Mouse (Mus musculus) kidney, adult 18-20 months (tissue): ENCODE results near the gene Gm20388.

ENCODE experiments used
- DNase-seq: peaks from one replicate; pipeline ENCODE4 v3.0.0; 2021

Gm20388 gene

DNA sequence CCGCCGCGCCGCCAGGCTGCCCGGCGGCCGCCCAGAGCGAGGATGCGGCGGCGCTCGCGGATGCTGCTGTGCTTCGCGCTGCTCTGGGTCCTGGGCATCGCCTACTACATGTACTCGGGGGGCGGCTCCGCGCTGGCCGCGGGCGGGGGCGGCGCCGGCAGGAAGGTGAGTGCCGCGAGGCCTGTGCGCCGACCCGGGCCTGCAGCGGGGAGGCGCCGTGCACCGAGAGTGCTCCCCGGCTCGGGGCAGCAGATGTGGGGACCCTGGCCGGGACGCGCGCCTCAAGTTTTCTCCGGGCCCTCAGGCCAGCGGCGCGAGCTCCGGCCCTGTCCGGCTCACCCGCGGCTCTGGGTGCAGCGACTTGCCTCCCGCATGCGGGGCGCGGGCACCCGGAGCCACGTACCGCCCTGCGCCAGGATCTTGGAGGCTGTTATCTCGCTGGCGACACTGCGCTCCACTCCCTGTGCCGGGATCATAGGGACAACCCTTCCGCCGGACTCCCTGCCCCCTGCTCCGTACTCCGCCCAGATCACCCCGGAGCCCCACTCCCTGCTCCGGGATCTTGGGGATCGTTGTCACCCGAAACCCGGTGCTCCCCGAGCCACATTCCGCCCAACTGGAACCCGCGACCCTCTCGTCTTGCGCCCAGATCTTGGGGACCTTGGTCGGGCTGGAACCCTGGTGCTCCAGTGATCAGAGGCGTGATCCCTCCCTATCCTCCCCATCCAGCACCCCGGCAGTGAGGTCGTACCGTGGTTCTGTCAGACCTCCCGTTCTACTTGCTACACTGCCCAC is 4321.0 kb downstream of the Gm20388 start:
- peak; percentile 64 for DNase-seq

DNA sequence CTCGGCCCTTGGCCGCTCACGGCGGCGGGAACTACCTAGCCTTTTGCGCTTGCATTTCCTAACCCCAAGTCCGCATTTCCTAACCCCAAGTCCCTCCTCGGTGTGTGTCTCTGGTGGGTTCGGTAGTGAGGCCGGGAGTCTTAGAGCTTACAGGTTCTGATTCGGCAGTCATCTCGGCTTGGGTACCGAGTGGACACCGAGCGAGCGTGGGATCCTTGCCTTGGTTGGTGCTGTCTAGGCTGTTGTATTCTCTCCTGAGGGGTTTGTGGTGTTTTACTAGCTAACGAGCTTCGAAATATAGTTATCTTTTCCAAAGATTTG is 4321.6 kb downstream of the Gm20388 start:
- DNase-seq = no peak

DNA sequence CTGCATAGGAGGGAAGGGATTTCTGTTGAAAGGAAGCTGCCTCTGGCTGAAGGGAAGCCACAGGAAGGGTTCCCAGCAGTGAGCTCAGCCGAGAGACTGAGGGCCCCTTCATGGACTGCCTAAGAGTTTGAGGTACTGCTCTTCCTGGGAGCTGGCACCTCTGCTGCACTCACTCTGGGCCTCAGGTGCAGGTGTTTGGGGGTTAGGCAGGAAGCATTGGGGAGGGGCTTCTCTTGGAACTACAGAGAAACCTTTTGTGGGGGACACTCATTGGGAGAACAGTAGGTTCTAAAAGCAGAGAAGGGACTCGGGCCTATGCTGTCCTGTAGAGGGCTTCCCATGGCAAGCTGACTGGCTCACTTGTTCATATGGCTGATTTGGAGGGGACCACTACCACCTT is 4323.9 kb downstream of the Gm20388 start:
- DNase-seq = no peak

DNA sequence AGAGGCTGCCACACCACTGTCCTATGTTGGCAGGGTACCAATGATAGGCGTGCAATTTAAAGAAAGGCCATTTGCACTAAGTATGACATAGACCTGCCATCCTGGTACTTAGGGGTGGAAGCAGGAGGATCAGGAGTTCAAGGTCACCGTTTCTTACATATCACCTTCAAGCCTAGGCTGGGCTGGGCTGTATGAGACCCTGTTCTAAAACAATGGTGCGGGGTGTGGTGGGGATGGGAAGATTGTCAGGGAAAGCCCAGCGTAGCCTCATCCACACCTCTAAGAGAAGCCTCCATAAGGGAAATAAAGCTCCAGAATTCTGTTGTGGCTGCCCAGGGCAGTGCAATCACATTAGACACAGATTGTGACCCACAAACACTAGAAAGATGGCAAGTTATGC is 4324.9 kb downstream of the Gm20388 start:
- no peak for DNase-seq

DNA sequence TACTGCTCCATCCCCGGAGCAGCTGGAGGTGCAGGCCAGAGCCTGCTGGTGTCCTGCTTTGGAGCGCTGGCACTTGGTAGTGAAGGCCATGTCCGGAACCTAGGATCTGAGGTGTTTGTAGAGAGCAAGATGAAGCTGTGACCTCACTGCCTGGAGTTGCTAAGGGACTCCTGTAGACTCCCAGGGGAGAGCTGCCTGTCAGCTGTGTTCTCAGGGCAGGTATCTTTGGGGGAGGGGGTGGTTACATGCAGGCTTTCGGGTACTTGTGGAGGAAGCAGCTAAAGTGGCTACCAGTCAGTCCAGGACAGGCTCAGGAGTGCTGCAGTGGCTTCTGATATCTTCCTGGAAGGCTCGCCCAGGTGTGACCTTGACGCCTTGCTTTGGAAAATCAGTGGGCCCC is 4328.7 kb downstream of the Gm20388 start:
- DNase-seq = no peak

DNA sequence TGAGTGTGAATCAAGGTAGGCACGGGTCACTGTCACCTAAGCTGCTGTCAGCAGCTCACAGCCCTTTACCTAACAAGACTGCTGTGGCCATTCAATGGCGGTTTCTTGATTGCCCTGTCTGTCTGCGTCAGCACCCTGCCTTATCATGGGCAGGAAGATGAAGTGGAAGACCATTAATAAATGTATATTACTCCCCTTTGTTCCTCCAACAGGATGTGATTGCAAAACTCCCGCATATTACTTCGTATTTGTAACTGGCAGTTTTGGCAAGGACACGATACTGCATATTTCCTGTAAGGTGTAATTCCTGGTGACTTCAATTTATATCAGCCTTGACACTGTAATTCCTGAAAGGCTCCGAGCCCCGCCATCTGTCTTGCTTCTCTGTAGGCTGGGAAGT is 4330.3 kb downstream of the Gm20388 start:
- DNase-seq = no peak

DNA sequence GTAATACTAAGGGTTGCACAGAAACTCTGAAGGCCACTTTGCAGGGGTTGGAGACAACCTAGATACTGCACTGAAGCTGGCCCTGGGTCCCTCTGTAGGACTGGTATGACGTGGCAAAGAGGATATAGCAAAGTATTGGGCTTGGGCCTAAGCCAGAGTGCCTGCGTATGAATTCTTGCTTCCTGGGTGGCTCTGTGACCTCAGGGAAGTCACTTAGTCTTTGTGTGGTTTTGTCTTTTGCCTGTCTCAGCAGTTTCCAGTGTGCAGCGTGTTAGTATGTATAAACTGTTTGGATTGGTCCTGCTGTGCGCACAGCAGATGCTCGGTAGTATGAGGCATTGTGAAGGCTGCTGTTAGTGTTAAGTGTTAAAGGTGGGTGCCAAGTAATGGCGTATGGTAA is 4331.6 kb downstream of the Gm20388 start:
- DNase-seq = no peak

DNA sequence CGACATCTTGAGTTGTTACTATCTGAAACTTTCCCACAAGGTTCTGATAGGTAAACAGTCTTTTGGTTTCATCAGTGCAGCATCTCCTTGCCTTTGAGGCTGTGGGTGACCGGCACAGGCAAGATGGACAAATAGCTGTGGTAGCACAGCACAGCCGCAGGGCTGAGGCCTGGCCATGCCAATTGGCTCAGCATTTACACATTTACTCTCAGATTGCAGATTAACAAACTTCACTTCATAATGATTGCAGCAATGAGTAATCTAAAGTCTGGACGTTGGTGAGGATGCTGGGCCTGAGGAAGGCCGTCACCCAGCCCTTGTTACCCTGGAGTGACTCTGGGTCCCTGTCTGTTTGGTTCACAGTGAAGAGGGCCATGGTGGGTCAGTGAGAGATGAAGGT is 4332.3 kb downstream of the Gm20388 start:
- DNase-seq = no peak

DNA sequence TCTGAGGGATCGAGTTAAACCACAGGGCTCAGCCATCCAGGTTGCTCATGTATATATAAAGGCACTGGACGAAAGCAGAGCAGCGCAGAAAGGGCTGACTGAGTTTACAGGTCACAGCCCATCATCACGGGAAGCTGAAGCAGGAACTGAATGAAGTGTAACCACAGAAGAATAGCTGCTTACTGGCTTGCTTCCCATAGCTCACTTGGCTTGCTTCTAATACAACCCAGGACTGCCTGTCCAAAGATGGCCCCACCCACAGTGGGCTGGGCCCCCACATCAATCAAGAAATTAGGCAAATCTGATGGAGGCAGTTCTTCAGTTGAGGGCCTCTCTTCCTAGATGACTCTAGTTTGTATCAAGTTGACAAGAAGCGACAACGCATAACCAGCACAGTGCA is 4336.9 kb downstream of the Gm20388 start:
- no peak for DNase-seq

DNA sequence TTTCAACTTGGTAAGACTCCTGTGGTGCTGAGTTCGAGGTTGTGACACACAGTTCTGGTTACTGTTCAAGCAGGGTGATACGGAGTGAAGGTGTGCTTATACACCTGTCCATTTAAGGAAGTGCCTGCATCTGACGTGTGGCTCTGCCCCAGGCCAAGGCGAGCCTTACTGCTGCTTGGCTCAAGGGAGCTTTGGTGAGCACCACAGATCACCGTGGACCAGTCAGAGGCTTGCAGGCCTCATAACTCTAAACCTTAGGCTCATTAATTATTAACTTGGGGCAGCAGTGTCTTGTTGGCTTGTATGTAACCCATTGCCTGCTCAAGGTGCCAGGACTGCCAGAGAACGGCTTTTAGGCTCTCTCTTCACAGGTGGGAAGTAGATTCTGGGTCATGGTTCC is 4338.0 kb downstream of the Gm20388 start:
- peak; percentile 55 for DNase-seq

DNA sequence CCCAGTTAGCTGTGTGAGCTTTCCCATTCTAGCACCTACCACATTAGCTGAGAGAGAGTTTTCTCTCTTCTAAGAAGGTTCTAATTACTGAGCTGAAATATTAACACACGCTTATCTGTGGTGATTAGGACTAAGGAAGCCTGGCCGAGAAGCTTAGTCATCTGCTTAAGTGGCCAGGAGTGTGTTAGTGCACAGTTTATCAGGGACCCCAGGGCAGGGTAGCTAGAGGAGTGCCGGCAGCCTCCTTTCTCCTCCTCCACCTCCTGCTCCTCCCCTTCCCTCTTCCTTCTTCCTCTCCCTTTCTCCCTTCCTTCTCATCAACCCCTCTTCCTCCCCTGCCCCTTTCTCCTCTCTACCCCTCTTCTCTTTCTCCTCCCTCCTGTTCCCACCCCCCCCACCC is 4339.6 kb downstream of the Gm20388 start:
- DNase-seq = no peak

DNA sequence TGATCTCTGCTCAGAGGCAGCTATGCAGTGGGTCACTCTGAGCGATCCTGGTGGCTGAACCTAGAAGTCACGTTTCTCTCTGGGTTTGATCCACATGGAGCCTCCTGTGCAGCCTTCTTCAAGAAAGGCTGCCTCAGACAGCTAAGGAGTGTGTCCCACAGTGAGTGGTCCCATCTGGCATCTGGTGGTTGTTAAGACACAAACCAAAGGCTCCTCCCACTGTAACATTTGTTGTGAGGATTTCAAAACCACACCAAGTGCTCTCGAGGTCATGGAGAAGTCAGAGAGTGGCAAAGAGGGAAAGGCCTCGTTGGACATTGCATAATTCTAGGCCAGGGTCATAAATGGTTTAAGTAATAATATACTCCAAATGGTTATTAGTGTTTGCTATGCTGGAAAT is 4340.1 kb downstream of the Gm20388 start:
- no peak for DNase-seq

DNA sequence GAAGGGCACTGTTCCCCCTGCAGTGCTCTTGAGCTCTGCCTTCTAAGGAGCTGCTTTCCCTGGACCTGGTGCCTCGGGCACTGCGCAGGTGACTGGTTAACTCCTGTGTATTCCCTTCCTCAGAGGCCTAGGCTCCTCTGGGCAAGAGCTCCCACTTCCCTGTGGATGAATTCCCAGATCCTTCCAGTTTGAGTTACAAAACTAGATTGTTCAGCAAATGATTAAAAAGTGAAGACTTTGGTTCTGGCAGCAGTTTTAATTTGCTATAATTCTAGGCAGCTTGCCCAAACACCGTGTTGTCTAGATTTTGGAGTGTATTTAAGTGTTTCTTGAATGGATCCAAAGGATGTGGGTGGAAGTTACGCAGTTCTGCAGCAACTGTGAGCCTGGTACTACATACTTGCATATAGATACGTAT is 4341.9 kb downstream of the Gm20388 start:
- peak; percentile 42 for DNase-seq

DNA sequence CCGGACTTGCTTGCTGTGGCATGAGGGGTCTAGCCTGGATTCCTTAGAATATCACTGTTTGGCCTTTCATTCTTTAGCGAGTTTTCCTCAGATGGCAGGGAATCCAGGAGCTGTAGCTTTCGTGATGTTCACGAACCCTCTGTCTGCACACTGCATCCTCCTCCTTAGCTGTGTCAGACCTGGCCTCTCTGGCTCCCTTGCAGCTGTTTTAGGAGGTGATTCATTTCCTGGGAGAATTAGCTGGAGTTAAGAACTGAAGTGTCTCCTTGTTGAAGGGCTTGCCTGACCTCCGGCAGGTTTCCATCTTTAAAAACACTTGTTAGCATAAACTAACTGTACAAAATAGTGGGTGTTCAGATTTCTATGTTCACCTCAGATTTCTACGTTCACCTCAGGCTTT is 4343.3 kb downstream of the Gm20388 start:
- no peak for DNase-seq

DNA sequence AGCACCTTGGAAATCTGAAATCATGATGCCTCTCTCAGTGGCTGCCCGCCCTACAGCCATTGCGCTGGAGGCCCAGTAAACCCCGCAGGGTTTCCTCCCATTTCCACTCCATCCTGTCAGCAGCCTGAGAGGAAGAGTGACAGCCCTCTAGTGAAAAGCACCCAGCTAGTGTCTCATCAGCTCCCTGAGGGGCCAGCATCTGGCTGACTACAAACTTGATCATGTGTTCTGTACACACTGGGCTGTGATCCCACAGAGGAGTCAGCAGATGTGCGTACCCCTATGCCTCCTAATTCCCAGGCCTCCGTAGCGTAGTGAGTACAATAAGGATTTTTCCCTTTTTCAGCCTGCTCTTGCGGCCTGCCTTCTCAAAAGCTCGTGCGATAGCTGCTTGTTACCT is 4346.2 kb downstream of the Gm20388 start:
- no peak for DNase-seq

DNA sequence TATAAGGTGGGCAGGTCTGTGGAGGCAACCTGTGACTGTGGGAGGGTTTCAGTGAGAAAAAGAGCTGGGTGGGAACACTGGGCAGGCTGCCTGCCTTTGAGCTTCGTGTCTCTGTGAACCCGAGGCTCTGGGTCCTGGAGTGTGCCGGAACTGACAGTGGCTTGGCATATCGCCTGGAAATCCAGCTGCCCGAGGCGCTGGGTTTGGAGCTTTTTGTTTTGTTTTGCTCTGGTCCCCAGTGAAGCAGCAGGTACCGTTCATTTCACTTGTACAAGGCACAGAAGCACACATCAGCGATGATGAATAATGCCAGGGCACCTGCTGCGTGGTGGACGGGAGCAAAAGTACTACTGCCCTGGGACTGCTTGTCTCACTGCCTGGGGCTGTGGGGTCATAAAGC is 4346.7 kb downstream of the Gm20388 start:
- DNase-seq = peak; percentile 69

DNA sequence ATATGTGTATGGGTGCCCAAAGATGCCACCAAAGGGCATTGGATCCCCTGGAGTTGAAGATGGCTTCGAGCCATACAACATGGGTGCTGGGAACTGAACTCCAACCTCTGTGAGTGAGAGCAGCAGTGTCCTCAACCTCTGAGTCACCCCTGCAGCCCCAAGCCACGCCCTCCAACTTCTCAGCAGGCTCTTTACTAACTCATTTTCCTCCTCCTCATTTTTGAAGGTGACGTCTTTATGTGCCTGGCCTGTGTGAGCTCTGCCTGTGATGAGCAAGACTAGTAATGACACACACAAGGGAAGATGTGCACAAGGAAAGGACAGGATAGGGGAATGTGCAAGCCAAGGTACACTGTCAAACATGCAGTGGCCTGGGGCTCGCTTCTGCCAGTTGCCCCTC is 4348.5 kb downstream of the Gm20388 start:
- DNase-seq = no peak

DNA sequence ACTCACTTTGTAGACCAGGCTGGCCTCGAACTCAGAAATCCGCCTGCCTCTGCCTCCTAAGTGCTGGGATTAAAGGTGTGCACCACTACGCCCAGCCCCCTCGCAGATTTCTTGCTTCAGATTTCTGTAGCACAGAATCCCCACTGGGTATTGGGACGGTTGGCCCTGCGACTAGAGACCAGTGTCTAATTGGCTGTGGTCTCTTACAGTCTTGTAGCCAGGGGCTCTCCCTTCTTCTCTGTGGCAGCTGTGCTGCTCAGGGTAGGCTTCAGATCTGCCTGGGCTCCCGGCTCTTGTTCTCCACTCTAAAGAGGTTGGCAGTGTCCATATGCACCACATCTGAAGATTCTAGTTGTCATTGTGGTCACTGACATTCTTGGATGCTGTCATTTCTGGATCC is 4349.3 kb downstream of the Gm20388 start:
- DNase-seq = no peak

DNA sequence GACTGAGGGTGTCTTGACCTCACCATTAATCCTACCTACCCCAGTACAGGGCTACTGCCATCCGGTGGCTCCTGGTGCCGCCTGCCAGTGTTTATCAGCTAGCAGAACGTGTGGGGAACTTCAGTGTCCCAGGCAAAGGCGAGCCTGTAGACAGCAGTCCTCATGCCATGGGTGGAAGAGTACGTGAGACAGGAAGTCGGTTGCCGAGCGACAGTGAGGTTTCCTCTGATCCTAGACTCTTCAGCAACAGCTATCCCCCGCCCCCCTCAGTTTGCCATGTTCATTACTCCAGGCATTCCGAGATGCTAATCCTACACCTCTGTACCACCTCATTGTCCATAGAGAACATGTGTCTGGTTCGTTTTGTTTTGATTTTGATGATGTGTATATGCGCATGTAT is 4349.7 kb downstream of the Gm20388 start:
- no peak for DNase-seq

DNA sequence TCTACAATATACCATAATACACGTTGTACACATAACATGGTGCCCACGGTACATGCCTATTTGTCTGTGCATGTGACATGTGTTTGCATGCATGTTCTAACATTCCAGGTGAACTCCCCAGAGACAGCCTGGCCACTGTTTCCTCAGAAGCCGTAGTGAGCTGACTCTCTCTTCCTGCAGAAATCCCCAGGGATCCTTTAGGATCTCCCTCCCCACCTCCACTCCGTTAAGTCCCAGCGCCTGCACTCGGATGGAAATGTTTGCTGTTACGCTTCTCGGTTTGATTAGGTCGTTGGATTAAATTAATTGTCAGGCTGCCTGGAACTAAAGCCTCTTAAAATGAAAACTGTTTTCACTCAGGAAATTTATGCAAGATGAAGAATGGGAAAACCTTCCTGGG is 4352.4 kb downstream of the Gm20388 start:
- DNase-seq = no peak

DNA sequence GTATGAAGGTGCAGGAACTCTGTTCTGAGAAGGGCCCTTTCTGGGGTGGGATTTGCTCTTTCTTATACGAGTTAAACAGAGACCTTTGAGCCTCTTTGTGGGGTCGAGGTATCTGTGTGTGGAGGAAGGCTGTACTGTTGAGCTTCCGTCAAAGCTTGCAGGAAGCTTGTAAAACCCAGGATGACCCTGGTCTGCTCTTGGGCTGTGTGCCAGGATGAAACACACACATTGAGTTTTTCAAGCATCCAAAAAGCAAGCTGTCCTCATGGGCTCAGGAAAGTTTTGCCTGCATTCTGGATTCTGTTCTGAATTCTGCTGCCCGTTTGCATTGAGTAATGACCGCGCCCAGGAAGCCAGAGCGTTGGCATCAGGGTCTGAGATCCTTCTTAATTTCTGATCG is 4353.4 kb downstream of the Gm20388 start:
- DNase-seq = no peak

DNA sequence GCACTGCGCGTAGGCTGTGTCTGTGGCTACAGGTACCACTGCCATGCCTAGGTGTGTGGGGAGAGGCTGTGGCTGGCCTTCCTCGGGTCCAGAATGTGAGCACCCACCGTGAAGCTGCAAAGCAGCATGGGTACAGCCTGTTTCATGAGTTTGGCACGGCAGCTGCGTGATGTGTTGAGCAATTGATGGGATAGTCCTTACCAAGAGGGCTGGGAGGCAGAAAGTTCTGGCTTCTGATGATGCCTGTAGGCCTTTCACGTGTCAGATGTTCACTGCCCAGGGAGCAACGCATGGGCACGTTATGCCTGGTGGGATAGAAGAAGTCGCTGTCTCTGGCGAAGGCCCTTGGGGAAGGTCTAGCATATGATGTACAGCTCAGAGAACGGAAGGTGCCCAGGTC is 4354.0 kb downstream of the Gm20388 start:
- no peak for DNase-seq

DNA sequence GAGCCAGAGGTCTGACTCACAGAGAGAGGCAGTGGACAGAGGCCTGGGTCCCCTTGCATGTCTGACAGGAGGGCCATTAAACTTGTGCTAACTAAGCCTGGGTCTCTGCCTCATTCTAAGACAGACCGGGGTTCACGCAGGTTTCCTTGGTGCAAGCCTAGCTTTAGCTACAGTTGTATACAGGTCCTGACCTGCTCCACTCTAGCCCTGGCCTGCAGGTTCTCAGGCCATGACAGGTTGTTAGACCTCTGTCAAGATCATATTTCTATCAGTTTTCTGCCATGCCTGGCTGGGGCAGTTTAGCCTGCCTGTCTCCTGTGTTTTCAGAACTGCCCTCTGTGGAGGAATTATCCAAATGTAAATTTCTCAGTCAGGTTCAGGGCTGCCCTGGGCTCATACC is 4354.5 kb downstream of the Gm20388 start:
- DNase-seq = no peak

DNA sequence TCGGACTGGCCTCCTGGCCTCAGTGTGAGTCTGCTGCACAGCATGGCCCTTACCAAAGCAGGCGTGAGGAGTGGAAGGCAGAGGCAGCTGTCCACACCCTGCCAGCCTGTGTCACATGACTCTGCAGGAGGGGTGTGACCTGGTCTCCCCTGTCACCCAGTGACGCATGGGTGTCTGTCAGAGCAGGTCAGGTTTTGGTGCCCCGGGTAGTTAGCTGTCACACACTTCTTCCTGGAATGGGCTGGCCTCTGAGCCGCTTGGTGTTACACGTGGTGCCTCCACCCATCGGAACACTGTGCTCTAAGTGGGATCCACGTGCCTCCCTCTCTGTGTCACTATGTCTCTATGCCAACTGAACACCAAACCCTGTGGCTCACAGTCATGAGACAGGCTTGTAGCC is 4355.2 kb downstream of the Gm20388 start:
- DNase-seq = no peak

DNA sequence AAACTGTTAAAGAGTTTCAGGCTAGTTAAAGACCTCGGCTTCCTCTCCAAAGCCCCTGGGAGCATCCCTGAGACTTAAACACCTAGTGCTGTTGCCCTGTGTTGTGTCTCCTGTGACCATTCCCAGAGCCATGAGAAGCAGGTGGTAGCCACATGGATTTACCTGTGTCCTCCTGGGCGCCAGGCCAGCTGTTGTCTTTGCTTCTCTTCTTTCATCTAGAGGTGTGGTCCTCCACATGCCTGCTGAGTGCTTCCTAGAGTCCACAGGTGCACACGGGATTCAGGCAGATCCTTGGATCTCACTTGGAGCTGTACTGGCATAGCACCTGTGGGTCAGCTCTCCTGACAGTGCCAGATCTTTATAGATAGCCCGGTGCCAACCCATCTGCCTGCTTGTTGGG is 4356.6 kb downstream of the Gm20388 start:
- no peak for DNase-seq

DNA sequence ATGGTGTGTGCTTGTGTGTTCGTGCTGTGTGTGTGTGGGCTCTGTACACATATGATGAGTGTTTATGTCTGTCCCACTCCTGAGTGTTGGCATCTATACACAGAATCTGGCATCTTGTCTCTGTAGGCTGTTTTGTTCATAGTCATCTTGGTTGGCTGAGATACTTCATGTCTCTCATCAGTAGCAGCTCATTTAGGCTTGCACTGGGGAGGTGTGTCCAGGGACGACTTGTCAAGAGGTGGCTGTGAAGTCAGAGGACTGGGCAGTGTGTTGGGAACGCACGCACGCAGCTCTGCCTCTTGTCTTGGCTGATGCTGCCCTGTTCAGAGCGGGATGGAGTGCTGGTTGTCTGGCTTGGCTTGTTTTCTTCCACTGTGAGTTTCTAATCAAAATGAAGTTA is 4359.9 kb downstream of the Gm20388 start:
- no peak for DNase-seq
